ENCODE assay signal across 8 mouse cellular contexts in genomic region chr15:97907202-97907601, GRCm38 (mm10). TPM values are rescaled to one million over a fixed set of nuclear protein-coding genes. Genes with fewer than 3 reads are reported as not detected.
DNase-seq lines count a peak whose midpoint lies in the region; ATAC-seq and TF ChIP-seq lines count a peak whose summit lies in the region.

No protein-coding gene starts in this region.

- no peak for TF ChIP-seq EP300 in liver, embryonic 14.5 days (IDR thresholded peaks at IDR 0.05; ENCODE audit: low read depth)

- H3K4me2 ChIP-seq in forebrain, embryonic 11.5 days (ENCODE audit: low read depth, low read length, severe bottlenecking) = peak overlapping the region; percentile 78; the same call in 1 of the 2 replicates
- H3K4me2 ChIP-seq in forebrain, embryonic 12.5 days = no peak overlapping the region
- H3K4me2 ChIP-seq in liver, embryonic 14.5 days (ENCODE audit: low read depth) = peak overlapping the region; percentile 73

- WGBS in forebrain, embryonic 11.5 days = 49% methylated on average over 5 of the region's 5 CpGs
- WGBS in forebrain, embryonic 12.5 days = 47% methylated on average over 5 of the region's 5 CpGs
- 20% methylated on average over 5 of the region's 5 CpGs for WGBS in liver, embryonic 14.5 days (ENCODE audit: insufficient replicate concordance)

- H3K27ac ChIP-seq in forebrain, embryonic 11.5 days (ENCODE audit: low read depth, low read length) = no peak overlapping the region
- no peak overlapping the region for H3K27ac ChIP-seq in forebrain, embryonic 12.5 days
- no peak overlapping the region for H3K27ac ChIP-seq in liver, embryonic 14.5 days
- no peak overlapping the region for H3K27ac ChIP-seq in layer of hippocampus, adult 2 months

- TF ChIP-seq CTCF in liver, embryonic 14.5 days (IDR thresholded peaks at IDR 0.05; ENCODE audit: low read depth) = no peak
- TF ChIP-seq CTCF in layer of hippocampus, adult 2 months (conservative IDR thresholded peaks at IDR 0.05) = no peak

- peaks cover 5% of the 10 kb centered on the region; the same call in 1 of the 2 replicates for H3K4me1 ChIP-seq in forebrain, embryonic 11.5 days (replicated peaks; ENCODE audit: control insufficient read depth, insufficient read depth, low read length)
- H3K4me1 ChIP-seq in forebrain, embryonic 12.5 days = peaks cover 15% of the 10 kb centered on the region
- peaks cover 0 to 6% of the 10 kb centered on the region in 2 experiments; a peak in 2 of 4 replicates for H3K4me1 ChIP-seq in liver, embryonic 14.5 days (replicated peaks; ENCODE audit: control insufficient read depth in 2 of 2, insufficient read depth in 2 of 2, low read length in 1 of 2)

- ATAC-seq in forebrain, embryonic 11.5 days (replicated peaks; ENCODE audit: low FRiP score) = no peak
- ATAC-seq in forebrain, embryonic 12.5 days (ENCODE audit: low FRiP score) = no peak
- no peak for ATAC-seq in liver, embryonic 14.5 days (ENCODE audit: insufficient read depth)

- no peak for DNase-seq in forebrain, embryonic 11.5 days (ENCODE audit: low spot score)
- peak; percentile 88 for DNase-seq in 3T3-L1 (ENCODE audit: low read depth, low spot score)
- DNase-seq in fibroblast of lung, adult 2 months (ENCODE audit: low read depth) = peak; percentile 85
- DNase-seq in liver, embryonic 14.5 days (ENCODE audit: low read depth in 3 of 3, low spot score in 3 of 3) = no peak
- DNase-seq in thymus, postnatal 25 days = no peak
- no peak for DNase-seq in gastrocnemius, adult 8-10 months (ENCODE audit: low spot score in 2 of 2)
- no peak for DNase-seq in layer of hippocampus, adult 2 months (ENCODE audit: low spot score in 2 of 2)

- no peaks in the 10 kb centered on the region for H3K36me3 ChIP-seq in forebrain, embryonic 11.5 days (ENCODE audit: control insufficient read depth, insufficient read depth, low read length)
- H3K36me3 ChIP-seq in forebrain, embryonic 12.5 days (replicated peaks) = no peaks in the 10 kb centered on the region
- no peaks in the 10 kb centered on the region for H3K36me3 ChIP-seq in liver, embryonic 14.5 days (replicated peaks; ENCODE audit: control insufficient read depth, insufficient read depth, low read depth)

- no peaks in the 10 kb centered on the region for H3K9me3 ChIP-seq in forebrain, embryonic 11.5 days (ENCODE audit: control insufficient read depth, low read length)
- no peaks in the 10 kb centered on the region for H3K9me3 ChIP-seq in forebrain, embryonic 12.5 days
- no peaks in the 10 kb centered on the region for H3K9me3 ChIP-seq in liver, embryonic 14.5 days (ENCODE audit: control insufficient read depth, low read length)

- peaks cover 13% of the 10 kb centered on the region for H3K27me3 ChIP-seq in forebrain, embryonic 11.5 days (ENCODE audit: control insufficient read depth, insufficient read depth, low read length)
- H3K27me3 ChIP-seq in forebrain, embryonic 12.5 days = peaks cover 51% of the 10 kb centered on the region
- peaks cover 15% of the 10 kb centered on the region for H3K27me3 ChIP-seq in liver, embryonic 14.5 days (ENCODE audit: control insufficient read depth, insufficient read depth, low read length)

- H3K9ac ChIP-seq in forebrain, embryonic 11.5 days (ENCODE audit: low read length) = no peak overlapping the region
- H3K9ac ChIP-seq in forebrain, embryonic 12.5 days = no peak overlapping the region
- no peak overlapping the region for H3K9ac ChIP-seq in liver, embryonic 14.5 days (replicated peaks)

- 0 out of 2 replicates have a peak overlapping the region, but pooled peaks have one; percentile 39 for H3K4me3 ChIP-seq in forebrain, embryonic 11.5 days (ENCODE audit: low read depth, low read length)
- H3K4me3 ChIP-seq in forebrain, embryonic 12.5 days (replicated peaks) = no peak overlapping the region
- no peak overlapping the region; a peak in 1 of 4 replicates for H3K4me3 ChIP-seq in liver, embryonic 14.5 days (ENCODE audit: insufficient read depth in 1 of 2, low read depth in 2 of 2, low read length in 2 of 2)
- H3K4me3 ChIP-seq in layer of hippocampus, adult 2 months = no peak overlapping the region

RNA-seq across cellular contexts. Expression of gene Vdr, which starts 3.2 kb away (rescaled TPM):
- polyA plus RNA-seq in forebrain, embryonic 11.5 days (2014; fragmentation: Nextera tagmentation; extraction: Ambion mirVana) = 0.17 and 0.33 TPM in 2 replicates
- 0.59 TPM in 1 of 2 replicates, not detected in the other for polyA plus RNA-seq in forebrain, embryonic 12.5 days (2016; fragmentation: Nextera tagmentation; extraction: Ambion mirVana)
- polyA plus RNA-seq in liver, embryonic 14.5 days (2012; rRNA removed) = 0.08 and 0.11 TPM in 2 replicates
- polyA plus RNA-seq in liver, embryonic 14.5 days (2014; fragmentation: Nextera tagmentation; extraction: Ambion mirVana) = 0.15 and 0.32 TPM in 2 replicates
- under 1 TPM in 3 of 4 experiments, not detected in 1; 0.07 to 0.13 (median 0.10) TPM for total RNA-seq in gastrocnemius, adult 8-10 months (2022)
- under 1 TPM in 1 of 2 experiments, not detected in 1; 0.10 TPM for total RNA-seq in layer of hippocampus, adult 2 months (2021)

RNA-seq across cellular contexts. Expression of gene Tmem106c, which starts 56.8 kb away (rescaled TPM):
- polyA plus RNA-seq in forebrain, embryonic 11.5 days (2014; fragmentation: Nextera tagmentation; extraction: Ambion mirVana) = 44.5 and 47.8 TPM in 2 replicates
- 41.5 and 44.9 TPM in 2 replicates for polyA plus RNA-seq in forebrain, embryonic 12.5 days (2016; fragmentation: Nextera tagmentation; extraction: Ambion mirVana)
- polyA plus RNA-seq in liver, embryonic 14.5 days (2012; rRNA removed) = 10.5 and 10.7 TPM in 2 replicates
- polyA plus RNA-seq in liver, embryonic 14.5 days (2014; fragmentation: Nextera tagmentation; extraction: Ambion mirVana) = 13.2 and 14.7 TPM in 2 replicates
- total RNA-seq in gastrocnemius, adult 8-10 months (2022) = 1 to 10 TPM; 4.3 to 8.5 (median 6.5) TPM
- total RNA-seq in layer of hippocampus, adult 2 months (2021) = 10 to 100 TPM; 32.8 to 34.1 TPM

Comparison
In these comparisons a context has a peak if more than half of its experiments do, and no peak if none do; other contexts are left out.
1. DNase-seq: peak in 3T3-L1 (single experiment) and fibroblast of lung, adult 2 months (single experiment); none in forebrain, embryonic 11.5 days (single experiment), liver, embryonic 14.5 days (0 of 3), thymus, postnatal 25 days (single experiment), gastrocnemius, adult 8-10 months (0 of 2) and layer of hippocampus, adult 2 months (0 of 2).